ENCODE assay signal across 39 mouse cellular contexts in genomic region chr10:117181098-117181497, GRCm38 (mm10). TPM values are rescaled to one million over a fixed set of nuclear protein-coding genes. Genes with fewer than 3 reads are reported as not detected.
DNase-seq lines count a peak whose midpoint lies in the region; ATAC-seq and TF ChIP-seq lines count a peak whose summit lies in the region.
"Had no signal": no experiment of that assay in that cellular context is flagged by ENCODE, and none has a peak within 500 bp of the region (broad histone marks: within the 10 kb centered on the region; RNA-seq: fewer than 3 reads in every experiment).

No protein-coding gene starts in this region.

- ATAC-seq in heart, embryonic 12.5 days (ENCODE audit: insufficient number of reproducible peaks, low FRiP score) = peak; percentile 55; the same call in 1 of the 2 replicates
- peak; percentile 52; the same call in 1 of the 2 replicates for ATAC-seq in lung, embryonic 14.5 days (ENCODE audit: insufficient read depth)
- ATAC-seq: activated CD4-positive, CD25-positive, alpha-beta regulatory T cell, adult 4 months; forebrain, embryonic 15.5 days; intestine, embryonic 16.5 days; liver, postnatal 0 days had no signal

- peak overlapping the region; percentile 60 for H3K27ac ChIP-seq in heart, embryonic 12.5 days (ENCODE audit: poor library complexity, severe bottlenecking)
- no peak overlapping the region for H3K27ac ChIP-seq in lung, embryonic 14.5 days (ENCODE audit: low read depth)
- peak overlapping the region; percentile 42; the same call in 1 of the 2 replicates for H3K27ac ChIP-seq in testis, adult 2 months (ENCODE audit: control insufficient read depth, insufficient read depth, low read depth, low read length)
- H3K27ac ChIP-seq: forebrain, embryonic 10.5 days; forebrain, embryonic 15.5 days; gastrocnemius, adult 2 months; hindbrain, embryonic 13.5 days; kidney, postnatal 0 days; limb, embryonic 13.5 days; neural tube, embryonic 15.5 days; stomach, embryonic 15.5 days had no signal

- H3K4me2 ChIP-seq in heart, embryonic 12.5 days = no peak overlapping the region
- H3K4me2 ChIP-seq in lung, embryonic 14.5 days = no peak overlapping the region
- H3K4me2 ChIP-seq in myocyte (ENCODE audit: low read depth) = peak overlapping the region; percentile 48
- H3K4me2 ChIP-seq: forebrain, embryonic 15.5 days; hindbrain, embryonic 13.5 days; limb, embryonic 13.5 days; liver, embryonic 11.5 days; neural tube, embryonic 15.5 days; stomach, embryonic 15.5 days had no signal

- no peaks in the 10 kb centered on the region for H3K27me3 ChIP-seq in heart, embryonic 12.5 days (replicated peaks)
- H3K27me3 ChIP-seq in lung, embryonic 14.5 days (ENCODE audit: insufficient read depth, low read length) = no peaks in the 10 kb centered on the region
- no peaks in the 10 kb centered on the region for H3K27me3 ChIP-seq in testis, adult 2 months (ENCODE audit: control insufficient read depth, insufficient read depth, low read length)
- H3K27me3 ChIP-seq in myocyte (ENCODE audit: control insufficient read depth, insufficient read depth, insufficient read length) = no peaks in the 10 kb centered on the region
- H3K27me3 ChIP-seq: forebrain, embryonic 15.5 days; hindbrain, embryonic 13.5 days; limb, embryonic 13.5 days; neural tube, embryonic 15.5 days; stomach, embryonic 15.5 days had no signal

- H3K79me2 ChIP-seq in myocyte (ENCODE audit: control insufficient read depth, insufficient read depth) = no peaks in the 10 kb centered on the region

- no peaks in the 10 kb centered on the region for H3K9me3 ChIP-seq in heart, embryonic 12.5 days (replicated peaks)
- no peaks in the 10 kb centered on the region for H3K9me3 ChIP-seq in lung, embryonic 14.5 days (ENCODE audit: low read depth, low read length)
- H3K9me3 ChIP-seq: forebrain, embryonic 10.5 days; forebrain, embryonic 15.5 days; hindbrain, embryonic 13.5 days; limb, embryonic 13.5 days; neural tube, embryonic 15.5 days; stomach, embryonic 15.5 days had no signal

- H3K36me3 ChIP-seq in heart, embryonic 12.5 days = no peaks in the 10 kb centered on the region
- no peaks in the 10 kb centered on the region for H3K36me3 ChIP-seq in lung, embryonic 14.5 days (ENCODE audit: insufficient read depth)
- no peaks in the 10 kb centered on the region for H3K36me3 ChIP-seq in testis, adult 2 months (ENCODE audit: control insufficient read depth, insufficient read depth, low read length)
- H3K36me3 ChIP-seq in myocyte (ENCODE audit: control insufficient read depth, insufficient read depth) = no peaks in the 10 kb centered on the region
- H3K36me3 ChIP-seq: forebrain, embryonic 10.5 days; forebrain, embryonic 15.5 days; hindbrain, embryonic 13.5 days; limb, embryonic 13.5 days; neural tube, embryonic 15.5 days; stomach, embryonic 15.5 days had no signal

- H3K4me1 ChIP-seq in heart, embryonic 12.5 days (replicated peaks) = peaks cover 18% of the 10 kb centered on the region
- H3K4me1 ChIP-seq in lung, embryonic 14.5 days (ENCODE audit: insufficient read depth) = no peaks in the 10 kb centered on the region
- peaks cover 12% of the 10 kb centered on the region for H3K4me1 ChIP-seq in testis, adult 2 months (ENCODE audit: control insufficient read depth, insufficient read depth, low read length)
- H3K4me1 ChIP-seq: forebrain, embryonic 15.5 days; hindbrain, embryonic 13.5 days; neural tube, embryonic 15.5 days; stomach, embryonic 15.5 days had no signal

- TF ChIP-seq POLR2A in testis, adult 2 months (IDR thresholded peaks at IDR 0.05; ENCODE audit: control insufficient read depth, low read depth, low read length) = no peak
- no peak for TF ChIP-seq POLR2A in myocyte (IDR thresholded peaks at IDR 0.05; ENCODE audit: insufficient read length, low read depth)

- no peak for TF ChIP-seq CTCF in lung, embryonic 14.5 days (IDR thresholded peaks at IDR 0.05; ENCODE audit: low read depth)
- no peak for TF ChIP-seq CTCF in testis, adult 2 months (IDR thresholded peaks at IDR 0.05; ENCODE audit: control insufficient read depth, insufficient read depth, insufficient replicate concordance, low read depth, low read length)

- no peak overlapping the region; the same call in 1 of the 2 replicates for H3K9ac ChIP-seq in heart, embryonic 12.5 days
- no peak overlapping the region for H3K9ac ChIP-seq in lung, embryonic 14.5 days
- H3K9ac ChIP-seq: forebrain, embryonic 15.5 days; hindbrain, embryonic 13.5 days; limb, embryonic 13.5 days; liver, postnatal 0 days; neural tube, embryonic 15.5 days; stomach, embryonic 15.5 days had no signal

- WGBS in heart, embryonic 12.5 days = 27% methylated on average over 3 of the region's 3 CpGs
- WGBS in lung, embryonic 14.5 days = 15% methylated on average over 3 of the region's 3 CpGs

- DNase-seq in heart, adult 8-10 months (ENCODE audit: low spot score) = no peak
- no peak for DNase-seq in lung, embryonic 14.5 days
- DNase-seq in lung, adult 18-20 months = no peak
- no peak for DNase-seq in testis, postnatal 10 days (ENCODE audit: low spot score)
- DNase-seq in thymus, adult 18-20 months = no peak
- DNase-seq: adrenal gland, adult 2 months; cerebellum, adult 8-10 months; cerebellum, postnatal 25 days; gastrocnemius, adult 2 months; gastrocnemius, postnatal 36 days; kidney, adult 8-10 months; kidney, postnatal 4 days; liver, postnatal 0 days; midbrain, embryonic 14.5 days; retina, postnatal 1 day; right cerebral cortex, postnatal 14 days had no signal

- H3K4me3 ChIP-seq in heart, embryonic 12.5 days = no peak overlapping the region
- no peak overlapping the region for H3K4me3 ChIP-seq in lung, embryonic 14.5 days (ENCODE audit: low read depth, low read length)
- no peak overlapping the region for H3K4me3 ChIP-seq in testis, adult 2 months (ENCODE audit: control insufficient read depth, low read depth, low read length)
- no peak overlapping the region for H3K4me3 ChIP-seq in myocyte
- H3K4me3 ChIP-seq: forebrain, embryonic 10.5 days; forebrain, embryonic 15.5 days; gastrocnemius, adult 2 months; hindbrain, embryonic 13.5 days; limb, embryonic 13.5 days; neural tube, embryonic 15.5 days; stomach, embryonic 15.5 days had no signal

- H3ac ChIP-seq in myocyte (ENCODE audit: control insufficient read depth, insufficient read length) = no peak overlapping the region

TF ChIP-seq in myocyte, 11 proteins besides CTCF, POLR2A, EP300 and RAD21:
- TF ChIP-seq TCF3 (IDR thresholded peaks at IDR 0.05; ENCODE audit: insufficient read length, low read depth) (no peak), USF1 (IDR thresholded peaks at IDR 0.05; ENCODE audit: low read depth) (peak; percentile 77)
TF ChIP-seq in myocyte: peak in this region for 1.

RNA-seq across cellular contexts. Expression of gene Frs2, which starts 32.8 kb away (rescaled TPM):
- 23.4 and 25.0 TPM in 2 replicates for polyA plus RNA-seq in heart, embryonic 12.5 days (2016; fragmentation: Nextera tagmentation; extraction: Ambion mirVana)
- 10 to 100 TPM; 15.2 to 16.8 (median 15.9) TPM for total RNA-seq in heart, adult 8-10 months (2022)
- polyA plus RNA-seq in lung, embryonic 14.5 days (2014; fragmentation: Nextera tagmentation; extraction: Ambion mirVana) = 26.4 and 27.8 TPM in 2 replicates
- 8.0 and 10.3 TPM in 2 replicates for polyA plus RNA-seq in testis, adult 2 months (2012; rRNA removed)
- polyA plus RNA-seq in myocyte (2012; fragmentation: generic; extraction: Trizol) = 6.6 TPM

RNA-seq across cellular contexts. Expression of gene Yeats4, which starts 43.2 kb away (rescaled TPM):
- polyA plus RNA-seq in heart, embryonic 12.5 days (2016; fragmentation: Nextera tagmentation; extraction: Ambion mirVana) = 64.1 and 66.2 TPM in 2 replicates
- total RNA-seq in heart, adult 8-10 months (2022) = 10 to 100 TPM; 25.6 to 32.7 (median 26.6) TPM
- 73.0 and 74.9 TPM in 2 replicates for polyA plus RNA-seq in lung, embryonic 14.5 days (2014; fragmentation: Nextera tagmentation; extraction: Ambion mirVana)
- 43.3 and 44.1 TPM in 2 replicates for polyA plus RNA-seq in testis, adult 2 months (2012; rRNA removed)
- 27.8 TPM for polyA plus RNA-seq in myocyte (2012; fragmentation: generic; extraction: Trizol)

RNA-seq across cellular contexts. Expression of gene 9530003J23Rik, which starts 57.4 kb away (rescaled TPM):
- not detected in 2 replicates for polyA plus RNA-seq in heart, embryonic 12.5 days (2016; fragmentation: Nextera tagmentation; extraction: Ambion mirVana)
- total RNA-seq in heart, adult 8-10 months (2022) = not detected
- polyA plus RNA-seq in lung, embryonic 14.5 days (2014; fragmentation: Nextera tagmentation; extraction: Ambion mirVana) = not detected in 2 replicates
- 0.18 and 0.33 TPM in 2 replicates for polyA plus RNA-seq in testis, adult 2 months (2012; rRNA removed)
- not detected for polyA plus RNA-seq in myocyte (2012; fragmentation: generic; extraction: Trizol)
- total RNA-seq: adrenal gland, adult 2 months; adrenal gland, postnatal 4 days; ES-E14; gastrocnemius, adult 2 months; gastrocnemius, postnatal 36 days; heart, postnatal 10 days; layer of hippocampus, adult 8-10 months; layer of hippocampus, postnatal 25 days; left cerebral cortex, adult 8-10 months; left cerebral cortex, postnatal 36 days; monocyte, adult 5-6 weeks had no signal
- polyA plus RNA-seq: adrenal gland, adult 2 months; embryonic facial prominence, embryonic 11.5 days; forebrain, embryonic 10.5 days; forebrain, embryonic 15.5 days; frontal cortex, adult 2 months; intestine, embryonic 16.5 days; kidney, postnatal 0 days; limb, embryonic 13.5 days; liver, embryonic 11.5 days; liver, postnatal 0 days; midbrain, embryonic 14.5 days; neural tube, embryonic 15.5 days; stomach, embryonic 15.5 days had no signal
